Mouse (Mus musculus): ENCODE data around the gene Igfbpl1. TPM values are rescaled to one million over a fixed set of nuclear protein-coding genes. Genes with fewer than 3 reads are reported as not detected.

The Igfbpl1 gene
- total RNA-seq, 1 experiment from 2014 or later, result not detected

Other genes starting within 250 kb of the Igfbpl1 start
- gene Aldh1b1, start 27.9 kb downstream of the Igfbpl1 start, total RNA-seq (2017), result 5.0 TPM in 2 replicates
- not detected in 2 replicates for gene Stra6l, start 21.7 kb upstream of the Igfbpl1 start, total RNA-seq (2017)
- 0.47 and 0.86 TPM in 2 replicates for gene Ccdc180, start 63.4 kb upstream of the Igfbpl1 start, total RNA-seq (2017)
- 45.1 and 53.4 TPM in 2 replicates for gene Tdrd7, start 138.4 kb upstream of the Igfbpl1 start, total RNA-seq (2017)
- 0.61 and 1.2 TPM in 2 replicates for gene Tmod1, start 212.0 kb upstream of the Igfbpl1 start, total RNA-seq (2017)